Mouse (Mus musculus) midbrain, embryonic 10.5 days (tissue): ENCODE measurements around the gene Copb1. TPM values are rescaled to one million over a fixed set of nuclear protein-coding genes. Genes with fewer than 3 reads are reported as not detected.
"Not testable (repeated sequence)": the region's sequence is repeated elsewhere in the genome, so short reads cannot be mapped to it uniquely, and the experiment has no call there.

Source experiments
- DNase-seq: peaks from one replicate; pipeline ENCODE4 v3.0.0-alpha.2; 2017; ENCODE audit warnings: low spot score
- H3K27ac ChIP-seq: fragments of 300-500 bp; sonication (generic); replicated peaks from 2 replicates; pipeline ENCODE4 v1.5.1; 2016; ENCODE audit warnings: mild to moderate bottlenecking
- H3K27me3 ChIP-seq: fragments of 300-500 bp; sonication (generic); 2 replicates; pipeline ENCODE4 v1.6.1; 2016; ENCODE audit warnings: low read depth, mild to moderate bottlenecking; ENCODE audit not compliant: poor library complexity, severe bottlenecking
- H3K36me3 ChIP-seq: fragments of 300-500 bp; sonication (generic); 2 replicates; pipeline ENCODE4 v1.6.1; 2016; ENCODE audit warnings: mild to moderate bottlenecking, moderate library complexity
- H3K4me1 ChIP-seq: fragments of 300-500 bp; sonication (generic); 2 replicates; pipeline ENCODE4 v1.6.1; 2016
- H3K4me3 ChIP-seq: fragments of 300-500 bp; sonication (generic); 2 replicates; pipeline ENCODE4 v1.5.1; 2016; ENCODE audit warnings: mild to moderate bottlenecking, moderate library complexity
- H3K9me3 ChIP-seq: fragments of 300-500 bp; sonication (generic); replicated peaks from 2 replicates; pipeline ENCODE4 v1.6.1; 2016; ENCODE audit warnings: mild to moderate bottlenecking
- WGBS: fragments of 180-500 bp; shearing (Covaris S2); methylation state at CpG from one replicate; pipeline ENCODE4 v1.1.7; 2016; 5-methylcytosine and 5-hydroxymethylcytosine counted together
- polyA plus RNA-seq: library from polyadenylated mRNA; unstranded; fragments of >200 nt; fragmentation: Nextera tagmentation; extraction: Ambion mirVana; gene quantifications from 2 replicates; pipeline ENCODE4 v1.2.1, GENCODE M21; 2016

The Copb1 gene
- polyA plus RNA-seq, 1 experiment from 2014 or later, result 95.6 TPM

GRCm38 (mm10) chr7:114209841-114210240 lies 44.7 kb downstream of the Copb1 start:
- 96% methylated on average over 1 of the region's 1 CpGs for WGBS
- no peak for DNase-seq
- H3K9me3 ChIP-seq, result no peaks in the 10 kb centered on the region
- H3K27ac ChIP-seq, result no peak overlapping the region
- no peak overlapping the region for H3K4me3 ChIP-seq
- no peaks in the 10 kb centered on the region for H3K27me3 ChIP-seq
- H3K36me3 ChIP-seq, result peaks cover 27% of the 10 kb centered on the region
- no peaks in the 10 kb centered on the region for H3K4me1 ChIP-seq

GRCm38 (mm10) chr7:114203491-114204359 lies 50.8 kb downstream of the Copb1 start:
- WGBS, result 79% methylated on average over 9 of the region's 9 CpGs
- DNase-seq, result no peak
- no peaks in the 10 kb centered on the region for H3K36me3 ChIP-seq
- H3K4me1 ChIP-seq, result no peaks in the 10 kb centered on the region; the same call in 1 of the 2 replicates
- H3K27me3 ChIP-seq, result no peaks in the 10 kb centered on the region
- no peaks in the 10 kb centered on the region for H3K9me3 ChIP-seq
- H3K4me3 ChIP-seq, result no peak overlapping the region
- H3K27ac ChIP-seq, result no peak overlapping the region

- Histone ChIP-seq H3K36me3 (no peaks in the 10 kb centered on the region), H3K4me1 (no peaks in the 10 kb centered on the region; the same call in 1 of the 2 replicates), H3K4me3 (no peak overlapping the region), H3K27ac (no peak overlapping the region), H3K27me3 (no peaks in the 10 kb centered on the region), H3K9me3 (no peaks in the 10 kb centered on the region)
- WGBS, result 82% methylated on average over 5 of the region's 5 CpGs
- DNase-seq, result no peak
These were observed 51.5 kb downstream of the Copb1 start for GRCm38 (mm10) chr7:114202972-114203404.

- H3K27me3 ChIP-seq, result no peaks in the 10 kb centered on the region
- DNase-seq, result no peak
- no peaks in the 10 kb centered on the region for H3K36me3 ChIP-seq
- WGBS, result 94% methylated on average over 2 of the region's 2 CpGs
- H3K4me1 ChIP-seq, result no peaks in the 10 kb centered on the region; the same call in 1 of the 2 replicates
- no peaks in the 10 kb centered on the region for H3K9me3 ChIP-seq
- no peak overlapping the region for H3K4me3 ChIP-seq
- no peak overlapping the region for H3K27ac ChIP-seq
These were observed 53.9 kb downstream of the Copb1 start for GRCm38 (mm10) chr7:114200651-114201050.

- Histone ChIP-seq H3K9me3 (no peaks in the 10 kb centered on the region), H3K27me3 (no peaks in the 10 kb centered on the region), H3K4me1 (no peaks in the 10 kb centered on the region; the same call in 1 of the 2 replicates), H3K27ac (no peak overlapping the region), H3K4me3 (no peak overlapping the region), H3K36me3 (no peaks in the 10 kb centered on the region)
- DNase-seq, result no peak
- 79% methylated on average over 3 of the region's 3 CpGs for WGBS
These were observed 54.9 kb downstream of the Copb1 start for GRCm38 (mm10) chr7:114199428-114200110.

- H3K36me3 ChIP-seq, result no peaks in the 10 kb centered on the region
- no peak for DNase-seq
- 79% methylated on average over 1 of the region's 1 CpGs for WGBS
These were observed 56.3 kb downstream of the Copb1 start for GRCm38 (mm10) chr7:114198252-114198651.

GRCm38 (mm10) chr7:114196588-114196987 lies 57.9 kb downstream of the Copb1 start:
- H3K27me3 ChIP-seq, H3K4me1 ChIP-seq, H3K4me3 ChIP-seq, H3K36me3 ChIP-seq, H3K9me3 ChIP-seq, H3K27ac ChIP-seq, DNase-seq: not testable (repeated sequence)
- WGBS, result 85% methylated on average over 2 of the region's 2 CpGs

More at GRCm38 (mm10) chr7:114198252-114198651, 56.3 kb downstream of the Copb1 start:
- no peak overlapping the region for H3K27ac ChIP-seq
- no peak overlapping the region for H3K4me3 ChIP-seq
- H3K9me3 ChIP-seq, result no peaks in the 10 kb centered on the region
- no peaks in the 10 kb centered on the region; the same call in 1 of the 2 replicates for H3K4me1 ChIP-seq
- no peaks in the 10 kb centered on the region for H3K27me3 ChIP-seq

- H3K4me3 ChIP-seq, H3K27me3 ChIP-seq, H3K27ac ChIP-seq, DNase-seq, H3K36me3 ChIP-seq, H3K9me3 ChIP-seq, H3K4me1 ChIP-seq: not testable (repeated sequence)
- 74% methylated on average over 2 of the region's 2 CpGs for WGBS
These were observed 59.7 kb downstream of the Copb1 start for GRCm38 (mm10) chr7:114194788-114195187.

- Histone ChIP-seq H3K27ac (no peak overlapping the region), H3K27me3 (no peaks in the 10 kb centered on the region), H3K4me3 (no peak overlapping the region), H3K4me1 (no peaks in the 10 kb centered on the region), H3K36me3 (no peaks in the 10 kb centered on the region), H3K9me3 (no peaks in the 10 kb centered on the region)
- DNase-seq, result no peak
- WGBS, result 89% methylated on average over 4 of the region's 4 CpGs
These were observed 60.3 kb downstream of the Copb1 start for GRCm38 (mm10) chr7:114194224-114194623.

GRCm38 (mm10) chr7:114193284-114194067 lies 61.0 kb downstream of the Copb1 start:
- DNase-seq, result no peak
- Histone ChIP-seq H3K27me3 (no peaks in the 10 kb centered on the region), H3K4me3 (no peak overlapping the region), H3K9me3 (no peaks in the 10 kb centered on the region), H3K36me3 (no peaks in the 10 kb centered on the region), H3K4me1 (no peaks in the 10 kb centered on the region), H3K27ac (no peak overlapping the region)
- WGBS, result 84% methylated on average over 6 of the region's 6 CpGs

- no peaks in the 10 kb centered on the region for H3K4me1 ChIP-seq
- no peak overlapping the region for H3K4me3 ChIP-seq
- no peak for DNase-seq
- no peaks in the 10 kb centered on the region for H3K9me3 ChIP-seq
- H3K27ac ChIP-seq, result no peak overlapping the region
- no peaks in the 10 kb centered on the region for H3K27me3 ChIP-seq
- H3K36me3 ChIP-seq, result no peaks in the 10 kb centered on the region
- 47% methylated on average over 3 of the region's 3 CpGs for WGBS
These were observed 61.9 kb downstream of the Copb1 start for GRCm38 (mm10) chr7:114192581-114192980.

GRCm38 (mm10) chr7:114183416-114183815 lies 71.1 kb downstream of the Copb1 start:
- no peaks in the 10 kb centered on the region for H3K27me3 ChIP-seq
- no peak overlapping the region for H3K4me3 ChIP-seq
- no peak overlapping the region for H3K27ac ChIP-seq
- no peak for DNase-seq
- peaks cover 8% of the 10 kb centered on the region; the same call in 1 of the 2 replicates for H3K4me1 ChIP-seq
- no peaks in the 10 kb centered on the region; the same call in 1 of the 2 replicates for H3K9me3 ChIP-seq
- no peaks in the 10 kb centered on the region for H3K36me3 ChIP-seq
- 74% methylated on average over 6 of the region's 6 CpGs for WGBS
